ENCODE assay signal across 8 mouse cellular contexts in the genomic region with DNA sequence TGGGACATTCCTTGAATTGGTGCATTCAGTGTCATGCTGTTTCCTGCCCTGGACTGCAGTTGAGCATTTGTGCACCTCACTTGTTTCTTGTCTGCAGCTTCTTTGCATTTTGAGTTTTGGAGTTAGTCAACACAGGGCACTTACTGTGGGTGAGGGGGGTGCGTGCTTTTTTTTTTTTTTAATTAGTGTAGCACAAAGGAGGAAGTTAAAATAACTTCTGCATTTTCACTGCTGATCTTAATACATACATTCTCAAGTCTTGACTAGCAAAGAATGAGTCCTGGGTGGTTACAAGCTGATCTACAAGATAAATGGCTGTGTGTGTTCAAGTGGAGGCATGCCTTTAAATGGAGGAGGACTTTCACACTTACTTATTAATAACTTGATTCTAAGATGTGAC. TPM values are rescaled to one million over a fixed set of nuclear protein-coding genes. Genes with fewer than 3 reads are reported as not detected.
DNase-seq lines count a peak whose midpoint lies in the region; ATAC-seq and TF ChIP-seq lines count a peak whose summit lies in the region.

No protein-coding gene starts in this region.

- H3K27me3 ChIP-seq in spleen, adult 2 months (ENCODE audit: control insufficient read depth, insufficient read depth, low read length) = no peaks in the 10 kb centered on the region
- no peaks in the 10 kb centered on the region for H3K27me3 ChIP-seq in forebrain, embryonic 10.5 days (ENCODE audit: poor library complexity, severe bottlenecking)
- H3K27me3 ChIP-seq in liver, embryonic 11.5 days (replicated peaks; ENCODE audit: control insufficient read depth, insufficient read depth, low read length) = no peaks in the 10 kb centered on the region
- H3K27me3 ChIP-seq in stomach, embryonic 16.5 days (ENCODE audit: control insufficient read depth, insufficient read depth, low read length) = no peaks in the 10 kb centered on the region

- 0% methylated on average over 1 of the region's 1 CpGs for WGBS in spleen, adult 2 months
- WGBS in forebrain, embryonic 10.5 days = 68% methylated on average over 1 of the region's 1 CpGs
- WGBS in liver, embryonic 11.5 days = 36% methylated on average over 1 of the region's 1 CpGs
- whole genome bisulfite sequencing in stomach, embryonic 16.5 days = 54% methylated on average over 1 of the region's 1 CpGs

- peaks cover 21% of the 10 kb centered on the region for H3K4me1 ChIP-seq in spleen, adult 2 months (ENCODE audit: control insufficient read depth, insufficient read depth, insufficient read length)
- peaks cover 43% of the 10 kb centered on the region for H3K4me1 ChIP-seq in forebrain, embryonic 10.5 days
- peaks cover 38% of the 10 kb centered on the region for H3K4me1 ChIP-seq in liver, embryonic 11.5 days (replicated peaks; ENCODE audit: control insufficient read depth, insufficient read depth, low read length)
- peaks cover 42% of the 10 kb centered on the region for H3K4me1 ChIP-seq in stomach, embryonic 16.5 days (ENCODE audit: control insufficient read depth, insufficient read depth, low read length)

- no peak for TF ChIP-seq CTCF in spleen, adult 2 months (IDR thresholded peaks at IDR 0.05; ENCODE audit: extremely low read depth, insufficient read depth, insufficient read length, insufficient replicate concordance)

- H3K36me3 ChIP-seq in spleen, adult 2 months (ENCODE audit: control insufficient read depth, insufficient read depth, low read length) = no peaks in the 10 kb centered on the region
- H3K36me3 ChIP-seq in forebrain, embryonic 10.5 days (replicated peaks) = peaks cover 12% of the 10 kb centered on the region
- H3K36me3 ChIP-seq in liver, embryonic 11.5 days (ENCODE audit: control insufficient read depth, insufficient read depth, low read length) = no peaks in the 10 kb centered on the region
- H3K36me3 ChIP-seq in stomach, embryonic 16.5 days (ENCODE audit: control insufficient read depth, insufficient read depth, low read length) = no peaks in the 10 kb centered on the region

- peak in 1 of 2 experiments; percentile 17 for DNase-seq in spleen, adult 2 months (ENCODE audit: low read depth in 1 of 2, low spot score in 2 of 2)
- no peak for DNase-seq in spleen, adult 18-20 months
- DNase-seq in forebrain, embryonic 10.5 days (ENCODE audit: extremely low spot score, low spot score) = no peak
- DNase-seq in liver, embryonic 11.5 days (ENCODE audit: low spot score) = no peak
- DNase-seq in embryo, embryonic 9.5 days (ENCODE audit: extremely low spot score) = no peak
- no peak for DNase-seq in cerebellum, postnatal 4 days (ENCODE audit: low spot score in 2 of 2)
- DNase-seq in adipocyte (ENCODE audit: low spot score) = no peak

- peak overlapping the region; percentile 96 for H3K4me2 ChIP-seq in liver, embryonic 11.5 days
- H3K4me2 ChIP-seq in stomach, embryonic 16.5 days (ENCODE audit: low read depth, low read length) = peak overlapping the region; percentile 87

- peak overlapping the region; percentile 92 for H3K9ac ChIP-seq in liver, embryonic 11.5 days (ENCODE audit: low read depth, low read length)
- H3K9ac ChIP-seq in stomach, embryonic 16.5 days (ENCODE audit: low read length) = peak overlapping the region; percentile 96

- ATAC-seq in liver, embryonic 11.5 days (replicated peaks; ENCODE audit: low FRiP score) = no peak
- no peak for ATAC-seq in stomach, embryonic 16.5 days (ENCODE audit: insufficient read depth, low FRiP score)

- no peaks in the 10 kb centered on the region for H3K9me3 ChIP-seq in forebrain, embryonic 10.5 days
- no peaks in the 10 kb centered on the region for H3K9me3 ChIP-seq in liver, embryonic 11.5 days (ENCODE audit: control insufficient read depth, low read length)
- H3K9me3 ChIP-seq in stomach, embryonic 16.5 days (replicated peaks; ENCODE audit: control insufficient read depth, low read length) = no peaks in the 10 kb centered on the region

- H3K4me3 ChIP-seq in spleen, adult 2 months (ENCODE audit: extremely low read depth, insufficient read depth, insufficient read length) = peak overlapping the region; percentile 46
- peak overlapping the region; percentile 99 for H3K4me3 ChIP-seq in forebrain, embryonic 10.5 days
- H3K4me3 ChIP-seq in liver, embryonic 11.5 days (ENCODE audit: low read depth, low read length) = peak overlapping the region; percentile 95
- H3K4me3 ChIP-seq in stomach, embryonic 16.5 days (replicated peaks; ENCODE audit: low read length) = peak overlapping the region; percentile 85

- peak overlapping the region; percentile 97; the same call in 1 of the 2 replicates for H3K27ac ChIP-seq in spleen, adult 2 months (ENCODE audit: insufficient read depth, low read length)
- H3K27ac ChIP-seq in forebrain, embryonic 10.5 days = no peak overlapping the region
- H3K27ac ChIP-seq in liver, embryonic 11.5 days (ENCODE audit: low read depth, low read length) = peak overlapping the region; percentile 89
- peak overlapping the region; percentile 96 for H3K27ac ChIP-seq in stomach, embryonic 16.5 days (ENCODE audit: low read length)

- TF ChIP-seq POLR2A in spleen, adult 2 months (IDR thresholded peaks at IDR 0.05; ENCODE audit: low read depth, low read length) = no peak; the same call in 1 of the 2 replicates

RNA-seq across cellular contexts. Expression of gene Arpc2, which starts 2.3 kb away (rescaled TPM):
- polyA plus RNA-seq in spleen, adult 2 months (2012; rRNA removed) = 186 and 302 TPM in 2 replicates
- polyA plus RNA-seq in forebrain, embryonic 10.5 days (2016; fragmentation: Nextera tagmentation; extraction: Ambion mirVana) = 345 TPM in 2 replicates
- 375 and 384 TPM in 2 replicates for polyA plus RNA-seq in liver, embryonic 11.5 days (2014; fragmentation: Nextera tagmentation; extraction: Ambion mirVana)
- polyA plus RNA-seq in stomach, embryonic 16.5 days (2015; fragmentation: Nextera tagmentation; extraction: Ambion mirVana) = 544 and 546 TPM in 2 replicates

RNA-seq across cellular contexts. Expression of gene Gpbar1, which starts 40.2 kb away (rescaled TPM):
- 0.08 and 0.14 TPM in 2 replicates for polyA plus RNA-seq in spleen, adult 2 months (2012; rRNA removed)
- 0.14 and 0.33 TPM in 2 replicates for polyA plus RNA-seq in forebrain, embryonic 10.5 days (2016; fragmentation: Nextera tagmentation; extraction: Ambion mirVana)
- 2.8 and 3.2 TPM in 2 replicates for polyA plus RNA-seq in liver, embryonic 11.5 days (2014; fragmentation: Nextera tagmentation; extraction: Ambion mirVana)
- polyA plus RNA-seq in stomach, embryonic 16.5 days (2015; fragmentation: Nextera tagmentation; extraction: Ambion mirVana) = 1.0 and 1.2 TPM in 2 replicates

RNA-seq across cellular contexts. Expression of gene Cxcr1, which starts 43.7 kb away (rescaled TPM):
- polyA plus RNA-seq in spleen, adult 2 months (2012; rRNA removed) = 0.18 and 0.27 TPM in 2 replicates
- not detected in 2 replicates for polyA plus RNA-seq in forebrain, embryonic 10.5 days (2016; fragmentation: Nextera tagmentation; extraction: Ambion mirVana)
- not detected in 2 replicates for polyA plus RNA-seq in liver, embryonic 11.5 days (2014; fragmentation: Nextera tagmentation; extraction: Ambion mirVana)
- polyA plus RNA-seq in stomach, embryonic 16.5 days (2015; fragmentation: Nextera tagmentation; extraction: Ambion mirVana) = not detected in 2 replicates

RNA-seq across cellular contexts. Expression of gene Aamp, which starts 46.4 kb away (rescaled TPM):
- 102 and 119 TPM in 2 replicates for polyA plus RNA-seq in spleen, adult 2 months (2012; rRNA removed)
- 245 and 246 TPM in 2 replicates for polyA plus RNA-seq in forebrain, embryonic 10.5 days (2016; fragmentation: Nextera tagmentation; extraction: Ambion mirVana)
- 190 and 193 TPM in 2 replicates for polyA plus RNA-seq in liver, embryonic 11.5 days (2014; fragmentation: Nextera tagmentation; extraction: Ambion mirVana)
- 227 and 252 TPM in 2 replicates for polyA plus RNA-seq in stomach, embryonic 16.5 days (2015; fragmentation: Nextera tagmentation; extraction: Ambion mirVana)

RNA-seq across cellular contexts. Expression of gene Pnkd, which starts 46.6 kb away (rescaled TPM):
- polyA plus RNA-seq in spleen, adult 2 months (2012; rRNA removed) = 27.5 and 33.8 TPM in 2 replicates
- 99.7 and 101 TPM in 2 replicates for polyA plus RNA-seq in forebrain, embryonic 10.5 days (2016; fragmentation: Nextera tagmentation; extraction: Ambion mirVana)
- 79.7 and 84.3 TPM in 2 replicates for polyA plus RNA-seq in liver, embryonic 11.5 days (2014; fragmentation: Nextera tagmentation; extraction: Ambion mirVana)
- 108 and 119 TPM in 2 replicates for polyA plus RNA-seq in stomach, embryonic 16.5 days (2015; fragmentation: Nextera tagmentation; extraction: Ambion mirVana)

Comparison
In these comparisons a context has a peak if more than half of its experiments do, and no peak if none do; other contexts are left out.
1. H3K4me3 ChIP-seq: peak in every context shown above with its lines; median percentile 99 in forebrain, embryonic 10.5 days; 95 in liver, embryonic 11.5 days; 85 in stomach, embryonic 16.5 days; 46 in spleen, adult 2 months.